ENCODE assay signal across 8 mouse cellular contexts in the genomic region with DNA sequence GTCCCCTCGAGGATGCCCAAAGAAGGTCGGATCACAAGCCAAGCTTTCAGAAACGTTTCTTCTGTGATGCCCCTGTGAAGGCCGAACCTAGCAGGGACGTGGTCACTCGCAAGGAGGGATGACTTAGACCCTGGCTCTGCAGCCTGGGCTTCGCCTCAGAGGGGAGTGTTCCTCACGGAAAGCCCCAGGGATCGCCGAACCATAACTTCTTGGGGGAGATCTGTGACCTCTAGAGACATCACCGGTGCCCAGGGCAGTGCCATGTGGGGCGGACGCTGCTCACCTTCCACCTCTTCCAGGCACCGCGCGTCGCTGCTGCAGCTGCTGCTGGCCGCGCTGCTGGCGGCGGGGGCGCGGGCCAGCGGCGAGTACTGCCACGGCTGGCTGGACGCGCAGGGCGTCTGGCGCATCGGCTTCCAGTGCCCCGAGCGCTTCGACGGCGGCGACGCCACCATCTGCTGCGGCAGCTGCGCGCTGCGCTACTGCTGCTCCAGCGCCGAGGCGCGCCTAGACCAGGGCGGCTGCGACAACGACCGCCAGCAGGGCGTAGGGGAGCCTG. TPM values are rescaled to one million over a fixed set of nuclear protein-coding genes. Genes with fewer than 3 reads are reported as not detected.
DNase-seq lines count a peak whose midpoint lies in the region; ATAC-seq and TF ChIP-seq lines count a peak whose summit lies in the region.

No protein-coding gene starts in this region.

- H3K4me2 ChIP-seq in embryonic facial prominence, embryonic 12.5 days (replicated peaks): peak overlapping the region; percentile 85
- H3K4me2 ChIP-seq in neural tube, embryonic 15.5 days: peak overlapping the region; percentile 85

- H3K4me1 ChIP-seq in erythroblast, embryonic 14.5 days (ENCODE audit: control insufficient read depth): no peaks in the 10 kb centered on the region
- peaks cover 68% of the 10 kb centered on the region for H3K4me1 ChIP-seq in E14TG2a.4 (replicated peaks; ENCODE audit: low read depth, low read length)
- H3K4me1 ChIP-seq in embryonic facial prominence, embryonic 12.5 days: peaks cover 24% of the 10 kb centered on the region
- H3K4me1 ChIP-seq in liver, adult 2 months (ENCODE audit: control insufficient read depth, insufficient read depth, low read length): no peaks in the 10 kb centered on the region
- H3K4me1 ChIP-seq in neural tube, embryonic 15.5 days: peaks cover 35% of the 10 kb centered on the region

- H3K27me3 ChIP-seq in erythroblast, embryonic 14.5 days (ENCODE audit: control insufficient read depth): peaks cover 32% of the 10 kb centered on the region
- peaks cover 21% of the 10 kb centered on the region for H3K27me3 ChIP-seq in E14TG2a.4 (ENCODE audit: insufficient read depth, low read length)
- H3K27me3 ChIP-seq in embryonic facial prominence, embryonic 12.5 days: peaks cover 23% of the 10 kb centered on the region
- H3K27me3 ChIP-seq in liver, adult 2 months (ENCODE audit: control insufficient read depth, insufficient read depth, low read length): peaks cover 11% of the 10 kb centered on the region
- H3K27me3 ChIP-seq in neural tube, embryonic 15.5 days (replicated peaks): peaks cover 18% of the 10 kb centered on the region

- no peaks in the 10 kb centered on the region for H3K36me3 ChIP-seq in erythroblast, embryonic 14.5 days (ENCODE audit: control insufficient read depth)
- peaks cover 20% of the 10 kb centered on the region for H3K36me3 ChIP-seq in E14TG2a.4 (ENCODE audit: insufficient read depth, low read length)
- peaks cover 9% of the 10 kb centered on the region for H3K36me3 ChIP-seq in embryonic facial prominence, embryonic 12.5 days
- no peaks in the 10 kb centered on the region for H3K36me3 ChIP-seq in liver, adult 2 months (ENCODE audit: control insufficient read depth, insufficient read depth, low read length)
- 0 out of 2 replicates have a peak, but pooled peaks cover 5% of the 10 kb centered on the region for H3K36me3 ChIP-seq in neural tube, embryonic 15.5 days

- H3K27ac ChIP-seq in embryonic facial prominence, embryonic 12.5 days: peak overlapping the region; percentile 86
- no peak overlapping the region for H3K27ac ChIP-seq in liver, adult 2 months (replicated peaks; ENCODE audit: insufficient read depth, low read depth, low read length)
- peak overlapping the region; percentile 80 for H3K27ac ChIP-seq in neural tube, embryonic 15.5 days (replicated peaks)

- peak; percentile 41 for DNase-seq in heart, postnatal 4 days
- DNase-seq in liver, adult 2 months (ENCODE audit: extremely low read depth, low read depth, low spot score): no peak
- DNase-seq in thymus, postnatal 36 days: no peak

- TF ChIP-seq CTCF in E14TG2a.4 (conservative IDR thresholded peaks at IDR 0.05; ENCODE audit: low read length): no peak
- no peak for TF ChIP-seq CTCF in liver, adult 2 months (IDR thresholded peaks at IDR 0.05; ENCODE audit: low read depth, low read length)

- no peak for ATAC-seq in erythroblast, adult 5-6 weeks (replicated peaks; ENCODE audit: low FRiP score, poor library complexity, severe bottlenecking)
- ATAC-seq in embryonic facial prominence, embryonic 12.5 days (ENCODE audit: insufficient number of reproducible peaks, insufficient read depth, low FRiP score, low TSS enrichment): no peak
- ATAC-seq in neural tube, embryonic 15.5 days (ENCODE audit: low FRiP score): peak; percentile 51

- under 1% methylated on average over 51 of the region's 51 CpGs for WGBS in embryonic facial prominence, embryonic 12.5 days
- under 1% methylated on average over 51 of the region's 51 CpGs for WGBS in liver, adult 2 months
- under 1% methylated on average over 50 of the region's 51 CpGs for WGBS in neural tube, embryonic 15.5 days

- TF ChIP-seq POLR2A in liver, adult 2 months (IDR thresholded peaks at IDR 0.05; ENCODE audit: extremely low read depth, insufficient read depth, low read length): no peak

- H3K79me2 ChIP-seq in liver, adult 2 months (ENCODE audit: control insufficient read depth, insufficient read depth, low read length): no peaks in the 10 kb centered on the region

- H3K4me3 ChIP-seq in erythroblast, embryonic 14.5 days (replicated peaks): peak overlapping the region; percentile 41
- H3K4me3 ChIP-seq in E14TG2a.4 (replicated peaks; ENCODE audit: low read length): peak overlapping the region; percentile 85
- H3K4me3 ChIP-seq in embryonic facial prominence, embryonic 12.5 days: peak overlapping the region; percentile 67
- peak overlapping the region; percentile 47 for H3K4me3 ChIP-seq in liver, adult 2 months (ENCODE audit: insufficient read depth, low read depth, low read length)
- H3K4me3 ChIP-seq in neural tube, embryonic 15.5 days (replicated peaks): peak overlapping the region; percentile 69

- H3K9ac ChIP-seq in embryonic facial prominence, embryonic 12.5 days: peak overlapping the region; percentile 85
- H3K9ac ChIP-seq in liver, adult 2 months (ENCODE audit: low read depth, low read length): peak overlapping the region; percentile 21; the same call in 1 of the 2 replicates
- H3K9ac ChIP-seq in neural tube, embryonic 15.5 days (replicated peaks): peak overlapping the region; percentile 64

- H3K9me3 ChIP-seq in erythroblast, embryonic 14.5 days (ENCODE audit: control insufficient read depth, low read length): no peaks in the 10 kb centered on the region
- H3K9me3 ChIP-seq in E14TG2a.4 (ENCODE audit: low read length): no peaks in the 10 kb centered on the region
- no peaks in the 10 kb centered on the region for H3K9me3 ChIP-seq in embryonic facial prominence, embryonic 12.5 days
- H3K9me3 ChIP-seq in neural tube, embryonic 15.5 days (replicated peaks): no peaks in the 10 kb centered on the region

RNA-seq across cellular contexts. Expression of gene Shisa2, which starts 0.8 kb away (rescaled TPM):
- not detected in 2 replicates for polyA plus RNA-seq in erythroblast, embryonic 14.5 days (2012)
- total RNA-seq in erythroblast, adult 5-6 weeks (2015; ENCODE audit: low replicate concordance): 1.2 TPM in 1 of 2 replicates, not detected in the other
- not detected in 2 replicates for total RNA-seq in erythroblast, adult 5-6 weeks (2017; ENCODE audit: low replicate concordance)
- 51.7 and 54.8 TPM in 2 replicates for polyA plus RNA-seq in embryonic facial prominence, embryonic 12.5 days (2016; fragmentation: Nextera tagmentation; extraction: Ambion mirVana)
- total RNA-seq in heart, postnatal 4 days (2021): 1 to 10 TPM; 2.4 TPM
- total RNA-seq in liver, adult 2 months (2014; rRNA removed): 0.18 and 0.20 TPM in 2 replicates
- 0.26 and 0.48 TPM in 2 replicates for polyA plus RNA-seq in liver, adult 2 months (2012; rRNA removed)
- polyA plus RNA-seq in neural tube, embryonic 15.5 days (2015; fragmentation: Nextera tagmentation; extraction: Ambion mirVana): 6.0 and 12.5 TPM in 2 replicates

RNA-seq across cellular contexts. Expression of gene Cdadc1, which starts 28.1 kb away (rescaled TPM):
- 2.8 and 3.5 TPM in 2 replicates for polyA plus RNA-seq in erythroblast, embryonic 14.5 days (2012)
- total RNA-seq in erythroblast, adult 5-6 weeks (2015; ENCODE audit: low replicate concordance): 15.0 and 25.3 TPM in 2 replicates
- total RNA-seq in erythroblast, adult 5-6 weeks (2017; ENCODE audit: low replicate concordance): 11.1 and 23.3 TPM in 2 replicates
- polyA plus RNA-seq in embryonic facial prominence, embryonic 12.5 days (2016; fragmentation: Nextera tagmentation; extraction: Ambion mirVana): 34.1 and 36.0 TPM in 2 replicates
- 10 to 100 TPM; 28.8 to 30.0 TPM for total RNA-seq in heart, postnatal 4 days (2021)
- 27.5 and 31.3 TPM in 2 replicates for total RNA-seq in liver, adult 2 months (2014; rRNA removed)
- 11.1 and 11.9 TPM in 2 replicates for polyA plus RNA-seq in liver, adult 2 months (2012; rRNA removed)
- 31.1 and 37.6 TPM in 2 replicates for polyA plus RNA-seq in neural tube, embryonic 15.5 days (2015; fragmentation: Nextera tagmentation; extraction: Ambion mirVana)

Comparison
In these comparisons a context has a peak if more than half of its experiments do, and no peak if none do; other contexts are left out.
1. H3K9ac ChIP-seq: peak in every context shown above with its lines; median percentile 85 in embryonic facial prominence, embryonic 12.5 days; 64 in neural tube, embryonic 15.5 days; 21 in liver, adult 2 months.